Mouse (Mus musculus) liver, postnatal 0 days (tissue): ENCODE measurements at regions not wholly inside any gene's neighbourhood (a gene's known extent, or its start where the extent isn't known, plus 50 kb on each side); places are given as distances from the start of the nearest gene placed in this dataset.

Experiments
- ATAC-seq: fragments of 200-750 bp; cut with Nextera tagmentation; 2 replicates; pipeline ENCODE4 v1.8.0; 2017; ENCODE audit warnings: mild to moderate bottlenecking, moderate library complexity
- DNase-seq: peaks from one replicate; pipeline ENCODE4 v3.0.0-alpha.2; 2016
- H3K27ac ChIP-seq: fragments of 300-500 bp; sonication (generic); 2 replicates; pipeline ENCODE4 v1.5.1; 2014; ENCODE audit warnings: antibody characterized with exemption, moderate library complexity, mild to moderate bottlenecking, low read depth
- H3K27me3 ChIP-seq: fragments of 300-500 bp; sonication (generic); 2 replicates; pipeline ENCODE4 v1.6.1; 2014; ENCODE audit warnings: low read length, control low read depth, mixed read lengths; ENCODE audit not compliant: insufficient read depth
- H3K36me3 ChIP-seq: fragments of 300-500 bp; sonication (generic); replicated peaks from 2 replicates; pipeline ENCODE4 v1.6.1; 2014; ENCODE audit warnings: mild to moderate bottlenecking, control low read depth, low read length, moderate library complexity, mixed read lengths; ENCODE audit not compliant: insufficient read depth
- H3K4me1 ChIP-seq: fragments of 300-500 bp; sonication (generic); 2 replicates; pipeline ENCODE4 v1.6.1; 2014; ENCODE audit warnings: antibody characterized with exemption, mild to moderate bottlenecking, control low read depth; ENCODE audit not compliant: insufficient read depth
- H3K4me2 ChIP-seq: fragments of 300-500 bp; sonication (generic); 2 replicates; pipeline ENCODE4 v1.6.1; 2014; ENCODE audit warnings: low read depth, mild to moderate bottlenecking, low read length, moderate library complexity, mixed read lengths
- H3K4me3 ChIP-seq: fragments of 300-500 bp; sonication (generic); 2 replicates; pipeline ENCODE4 v1.5.1; 2014; ENCODE audit warnings: low read depth, low read length
- H3K9ac ChIP-seq: fragments of 300-500 bp; sonication (generic); replicated peaks from 2 replicates; pipeline ENCODE4 v1.6.1; 2014; ENCODE audit warnings: mild to moderate bottlenecking, moderate library complexity
- H3K9me3 ChIP-seq: fragments of 300-500 bp; sonication (generic); 2 replicates; pipeline ENCODE4 v1.6.1; 2016; ENCODE audit warnings: mild to moderate bottlenecking, control low read depth, low read length, mixed read lengths
- CTCF ChIP-seq: sonication (generic); IDR thresholded peaks from 2 replicates; pipeline ENCODE4 v1.5.1; 2016; ENCODE audit warnings: antibody characterized with exemption, low read depth
- EP300 ChIP-seq: IDR thresholded peaks from 2 replicates; pipeline ENCODE4 v1.6.1; 2016; ENCODE audit warnings: antibody characterized with exemption, low read depth, mild to moderate bottlenecking
- WGBS: fragments of 180-500 bp; shearing (Covaris S2); extraction: QIAGEN DNeasy Blood & Tissue Kit; methylation state at CpG from one replicate; pipeline ENCODE4 v1.1.7; 2014; ENCODE audit not compliant: insufficient replicate concordance; 5-methylcytosine and 5-hydroxymethylcytosine counted together

DNA sequence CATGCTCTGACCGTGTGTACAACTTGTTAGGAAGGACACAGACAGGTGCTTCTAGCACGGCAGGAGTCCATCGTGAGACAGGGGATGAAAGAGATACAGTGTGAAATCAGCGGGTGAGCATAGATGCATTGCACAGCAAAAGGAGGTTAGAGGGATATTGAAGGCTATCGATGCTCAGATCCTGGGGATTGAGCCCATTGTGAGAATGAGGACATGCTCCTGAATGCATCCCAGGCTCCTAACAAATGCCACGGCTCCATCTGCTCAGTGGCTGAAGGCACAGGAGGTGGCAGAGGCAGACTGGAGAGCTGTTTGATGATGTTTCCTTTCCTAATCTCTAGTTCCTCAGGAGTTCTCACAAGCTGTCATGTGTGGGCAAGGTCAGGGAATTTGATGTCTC lies 114.1 kb upstream of the Btg1 start:
- no peak for TF ChIP-seq CTCF
- TF ChIP-seq EP300: no peak
- 72% methylated on average over 6 of the region's 6 CpGs for WGBS
- DNase-seq: no peak
- Histone ChIP-seq H3K27me3 (no peaks in the 10 kb centered on the region), H3K27ac (no peak overlapping the region), H3K9me3 (no peaks in the 10 kb centered on the region), H3K4me3 (no peak overlapping the region), H3K36me3 (no peaks in the 10 kb centered on the region), H3K9ac (no peak overlapping the region), H3K4me2 (no peak overlapping the region), H3K4me1 (0 out of 2 replicates have a peak, but pooled peaks cover 3% of the 10 kb centered on the region)
- ATAC-seq: no peak

GRCm38 (mm10) chr10:96504340-96504739 lies 112.5 kb upstream of the Btg1 start:
- no peak overlapping the region for H3K9ac ChIP-seq
- no peak overlapping the region for H3K4me3 ChIP-seq
- TF ChIP-seq CTCF: no peak
- no peak for TF ChIP-seq EP300
- ATAC-seq: no peak
- no peak overlapping the region for H3K4me2 ChIP-seq
- DNase-seq: no peak
- H3K4me1 ChIP-seq: 0 out of 2 replicates have a peak, but pooled peaks cover 3% of the 10 kb centered on the region
- H3K36me3 ChIP-seq: no peaks in the 10 kb centered on the region
- no peaks in the 10 kb centered on the region for H3K9me3 ChIP-seq
- no peak overlapping the region for H3K27ac ChIP-seq
- 76% methylated on average over 8 of the region's 8 CpGs for WGBS
- H3K27me3 ChIP-seq: no peaks in the 10 kb centered on the region

DNA sequence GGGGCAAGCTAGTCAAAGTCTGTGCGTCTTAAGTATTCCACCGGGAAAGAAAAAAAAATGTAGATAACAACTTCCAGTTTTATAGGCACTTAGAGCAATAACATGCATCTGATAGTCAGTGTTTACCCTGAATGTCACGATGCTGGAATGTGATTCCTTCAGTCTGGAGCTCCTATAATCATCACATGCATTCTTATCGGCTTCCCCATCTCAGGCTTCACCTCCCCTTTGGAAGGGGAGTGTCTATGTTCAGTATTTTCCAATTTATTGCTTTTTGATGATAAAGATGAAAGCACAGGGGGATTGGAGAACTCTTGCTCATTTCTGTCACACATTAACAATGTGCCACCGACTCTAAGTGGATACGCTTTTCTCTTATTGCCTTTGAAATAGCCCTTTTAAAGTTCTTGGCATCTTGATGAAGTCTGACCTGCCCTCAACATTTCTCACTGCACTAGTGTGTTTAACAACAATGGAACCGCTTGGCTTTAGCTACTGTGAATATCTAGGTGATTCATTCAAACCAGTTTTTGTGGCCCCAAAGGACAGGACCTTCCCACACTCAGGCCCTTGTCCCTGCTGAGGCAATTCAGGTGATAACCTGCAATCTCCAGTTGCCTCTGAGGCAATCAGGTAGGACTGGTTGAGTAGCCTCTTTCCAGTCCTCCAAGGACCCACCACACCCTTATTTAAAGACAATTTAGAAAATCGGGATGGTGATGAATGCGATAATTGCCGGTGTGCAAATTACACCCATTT lies 101.5 kb upstream of the Btg1 start:
- Histone ChIP-seq H3K9me3 (no peaks in the 10 kb centered on the region), H3K4me2 (no peak overlapping the region), H3K27ac (no peak overlapping the region), H3K4me3 (no peak overlapping the region), H3K36me3 (no peaks in the 10 kb centered on the region), H3K9ac (no peak overlapping the region), H3K4me1 (no peaks in the 10 kb centered on the region), H3K27me3 (no peaks in the 10 kb centered on the region)
- ATAC-seq (no peak), DNase-seq (no peak)
- WGBS: 79% methylated on average over 10 of the region's 10 CpGs
- no peak for TF ChIP-seq EP300
- no peak for TF ChIP-seq CTCF

DNA sequence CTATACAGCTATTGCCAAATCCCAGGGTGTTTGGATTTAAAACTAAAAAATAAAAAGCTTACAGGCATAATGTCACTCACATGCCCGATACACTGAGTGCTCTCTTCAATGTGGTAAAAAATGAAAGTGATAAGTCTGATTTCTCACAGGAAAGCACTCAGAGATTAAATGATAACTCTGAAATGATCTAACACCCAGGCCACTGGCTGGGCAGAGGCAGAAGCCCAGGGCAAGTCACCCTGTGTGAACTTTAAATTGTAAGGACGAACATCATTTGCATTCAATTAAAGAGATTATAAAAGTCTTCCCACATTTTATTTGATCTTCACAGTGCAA lies 100.9 kb upstream of the Btg1 start:
- TF ChIP-seq CTCF: no peak
- TF ChIP-seq EP300: no peak
- ATAC-seq (no peak), DNase-seq (no peak)
- WGBS: 78% methylated on average over 2 of the region's 2 CpGs
- Histone ChIP-seq H3K9me3 (no peaks in the 10 kb centered on the region), H3K4me3 (no peak overlapping the region), H3K27ac (no peak overlapping the region), H3K4me1 (no peaks in the 10 kb centered on the region), H3K4me2 (no peak overlapping the region), H3K27me3 (no peaks in the 10 kb centered on the region), H3K36me3 (no peaks in the 10 kb centered on the region), H3K9ac (no peak overlapping the region)

GRCm38 (mm10) chr10:96519411-96519810 lies 97.4 kb upstream of the Btg1 start:
- Histone ChIP-seq H3K27ac (no peak overlapping the region), H3K4me1 (no peaks in the 10 kb centered on the region), H3K9ac (no peak overlapping the region), H3K27me3 (no peaks in the 10 kb centered on the region), H3K36me3 (no peaks in the 10 kb centered on the region), H3K9me3 (no peaks in the 10 kb centered on the region), H3K4me2 (no peak overlapping the region), H3K4me3 (no peak overlapping the region)
- ATAC-seq: no peak
- no peak for DNase-seq
- no peak for TF ChIP-seq EP300
- TF ChIP-seq CTCF: no peak
- WGBS: 67% methylated on average over 3 of the region's 3 CpGs

DNA sequence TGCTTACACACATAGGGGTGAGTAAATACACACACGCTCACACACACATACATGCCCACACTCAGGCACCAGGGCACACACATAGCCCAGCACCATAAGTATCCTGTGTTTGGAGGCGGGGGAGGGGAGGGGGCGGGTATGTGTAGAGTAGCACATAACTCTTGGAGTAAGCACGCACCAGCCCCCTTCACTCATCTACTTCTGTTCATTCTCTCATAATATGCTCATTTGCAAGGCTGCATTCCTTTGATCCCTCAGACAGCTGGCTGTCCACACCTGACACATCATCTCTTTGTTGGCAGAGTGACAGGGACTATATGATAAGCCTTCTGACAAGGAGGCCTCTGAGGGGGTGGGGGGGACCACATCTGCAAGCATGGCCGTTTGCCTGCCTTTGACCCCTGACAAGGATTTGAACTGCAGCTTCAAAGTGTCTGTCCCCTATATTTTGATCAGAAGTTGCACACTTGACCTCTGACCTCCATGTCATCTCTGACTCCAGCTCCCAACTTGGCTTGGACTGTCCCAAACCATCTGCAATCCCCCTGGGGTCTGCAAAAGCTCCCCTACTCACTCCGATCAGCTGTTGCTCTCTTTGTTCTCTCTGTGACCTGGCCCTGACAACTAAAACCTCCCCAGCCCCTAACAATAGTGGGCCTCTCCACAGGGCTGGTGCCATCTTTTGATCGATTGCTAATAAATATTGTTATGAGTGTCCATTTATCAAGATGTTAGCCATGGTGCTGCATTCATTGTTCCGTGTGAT lies 95.6 kb upstream of the Btg1 start:
- H3K9ac ChIP-seq: no peak overlapping the region
- WGBS: 78% methylated on average over 8 of the region's 8 CpGs
- H3K4me2 ChIP-seq: no peak overlapping the region
- TF ChIP-seq CTCF: no peak
- no peak for TF ChIP-seq EP300
- no peaks in the 10 kb centered on the region for H3K27me3 ChIP-seq
- no peak overlapping the region for H3K27ac ChIP-seq
- H3K9me3 ChIP-seq: no peaks in the 10 kb centered on the region
- no peak for DNase-seq
- no peak for ATAC-seq
- no peak overlapping the region for H3K4me3 ChIP-seq
- no peaks in the 10 kb centered on the region for H3K4me1 ChIP-seq
- H3K36me3 ChIP-seq: no peaks in the 10 kb centered on the region
